ENCODE assay signal across 9 mouse cellular contexts in the genomic region with DNA sequence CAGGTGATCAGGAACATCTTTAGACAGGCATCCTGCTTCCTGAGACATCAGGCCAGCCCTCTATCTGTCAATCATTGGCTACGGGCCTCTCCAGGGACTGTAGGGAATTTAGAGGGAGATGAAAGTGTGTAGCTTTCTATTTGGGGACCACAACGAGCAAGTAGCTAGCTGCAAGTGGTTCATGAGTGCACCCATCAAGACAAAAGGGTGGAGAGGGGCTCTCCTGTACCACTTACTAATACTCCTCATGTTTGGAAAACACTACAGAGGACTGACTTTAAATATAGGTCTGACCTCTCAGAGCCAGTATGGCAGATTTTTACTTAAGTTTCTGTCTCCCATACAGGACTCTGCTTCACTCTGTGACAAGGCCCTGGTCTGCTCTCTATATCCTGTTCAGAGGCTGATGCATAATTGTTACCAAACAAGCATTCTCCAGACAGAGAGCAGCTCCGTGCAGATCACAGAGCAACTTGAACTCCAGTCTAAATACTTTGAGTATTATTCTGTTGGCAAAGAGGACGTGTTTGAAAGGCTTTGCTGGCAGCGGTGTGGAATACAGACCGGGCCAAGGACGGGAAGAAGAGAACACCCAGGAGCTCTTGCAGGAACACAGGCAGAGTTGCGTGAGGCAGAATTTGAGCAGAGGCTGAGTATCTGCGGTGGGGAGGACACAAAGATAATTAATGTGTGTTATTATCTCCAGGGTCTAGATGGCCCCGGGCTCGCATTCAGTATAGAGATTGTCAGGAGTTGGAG. TPM values are rescaled to one million over a fixed set of nuclear protein-coding genes. Genes with fewer than 3 reads are reported as not detected.
A peak's percentile ranks its signal among the peaks of the same experiment; 100 is the strongest.
DNase-seq lines count a peak whose midpoint lies in the region.
"Had no signal": no experiment of that assay in that cellular context is flagged by ENCODE, and none has a peak within 500 bp of the region (broad histone marks: within the 10 kb centered on the region; RNA-seq: fewer than 3 reads in every experiment).

No protein-coding gene starts in this region.

- DNase-seq in ovary, postnatal 36 days (ENCODE audit: low spot score), result peak; percentile 63
- DNase-seq in ovary, postnatal 10 days (ENCODE audit: low spot score), result no peak
- peak; percentile 80 to 89 for DNase-seq in heart, adult 18-20 months
- DNase-seq in kidney, postnatal 10 days, result peak; percentile 35
- DNase-seq in testis, postnatal 14 days (ENCODE audit: low spot score), result peak; percentile 78
- no peak for DNase-seq in layer of hippocampus, adult 11-12 months (ENCODE audit: low spot score)
- no peak for DNase-seq in midbrain, embryonic 10.5 days (ENCODE audit: low spot score)
- no peak for DNase-seq in layer of hippocampus, postnatal 25 days (ENCODE audit: extremely low spot score in 1 of 2, low spot score in 1 of 2)

- no peaks in the 10 kb centered on the region for H3K36me3 ChIP-seq in midbrain, embryonic 10.5 days
- H3K36me3 ChIP-seq: neural tube, embryonic 13.5 days had no signal

- peaks cover 3% of the 10 kb centered on the region; the same call in 1 of the 2 replicates for H3K4me1 ChIP-seq in midbrain, embryonic 10.5 days

- 83% methylated on average over 11 of the region's 11 CpGs for WGBS in midbrain, embryonic 10.5 days

- no peak overlapping the region for H3K4me3 ChIP-seq in midbrain, embryonic 10.5 days
- H3K4me3 ChIP-seq: neural tube, embryonic 13.5 days had no signal

- no peak overlapping the region for H3K27ac ChIP-seq in midbrain, embryonic 10.5 days (replicated peaks)

- H3K27me3 ChIP-seq in midbrain, embryonic 10.5 days (ENCODE audit: low read depth, poor library complexity, severe bottlenecking), result no peaks in the 10 kb centered on the region
- H3K27me3 ChIP-seq: neural tube, embryonic 13.5 days had no signal

- no peaks in the 10 kb centered on the region for H3K9me3 ChIP-seq in midbrain, embryonic 10.5 days (replicated peaks)
- H3K9me3 ChIP-seq: neural tube, embryonic 13.5 days had no signal

RNA-seq across cellular contexts. Expression of gene Gm6993, which starts 56.2 kb away (rescaled TPM):
- total RNA-seq in heart, adult 18-20 months (2021), result not detected
- not detected in 2 replicates for polyA plus RNA-seq in midbrain, embryonic 10.5 days (2016; fragmentation: Nextera tagmentation; extraction: Ambion mirVana)
- not detected for total RNA-seq in layer of hippocampus, postnatal 25 days (2021)
- polyA plus RNA-seq: neural tube, embryonic 13.5 days had no signal

Comparison
In these comparisons a context has a peak if more than half of its experiments do, and no peak if none do; other contexts are left out.
1. DNase-seq: peak in ovary, postnatal 36 days (single experiment), heart, adult 18-20 months (2 of 2), kidney, postnatal 10 days (single experiment) and testis, postnatal 14 days (single experiment); none in ovary, postnatal 10 days (single experiment), layer of hippocampus, adult 11-12 months (single experiment), midbrain, embryonic 10.5 days (single experiment) and layer of hippocampus, postnatal 25 days (0 of 2).